Mouse (Mus musculus) kidney, postnatal 36 days (tissue): ENCODE data around the gene Prkag2.
A peak's percentile ranks its signal among the peaks of the same experiment; 100 is the strongest.

Experiments used
- DNase-seq, 2 experiments: peaks; one replicate each; pipeline ENCODE4 v3.0.0; 2021 to 2022; ENCODE audit warnings: mixed read lengths in 2 of 2

The Prkag2 gene

DNA sequence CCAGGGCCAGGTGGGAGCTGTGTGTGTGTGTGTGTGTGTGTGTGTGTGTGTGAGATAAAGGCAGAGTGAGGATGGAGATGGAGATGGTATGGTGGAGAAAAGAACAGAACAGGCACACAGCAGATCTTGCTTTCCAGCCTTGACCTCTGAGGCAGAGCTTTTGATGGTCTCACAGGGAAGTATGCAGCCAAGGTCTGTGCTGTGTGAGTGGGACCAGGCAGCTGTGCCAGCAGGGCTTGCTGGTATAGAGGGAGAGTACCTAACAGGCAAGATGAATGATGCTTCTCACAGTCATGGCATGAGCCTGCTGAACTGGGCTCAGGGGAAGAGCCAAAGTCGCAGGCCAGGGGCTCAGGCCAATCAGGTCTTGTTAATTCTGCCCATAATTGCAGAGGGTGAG lies 108.9 kb downstream of the Prkag2 start:
- no peak for DNase-seq

DNA sequence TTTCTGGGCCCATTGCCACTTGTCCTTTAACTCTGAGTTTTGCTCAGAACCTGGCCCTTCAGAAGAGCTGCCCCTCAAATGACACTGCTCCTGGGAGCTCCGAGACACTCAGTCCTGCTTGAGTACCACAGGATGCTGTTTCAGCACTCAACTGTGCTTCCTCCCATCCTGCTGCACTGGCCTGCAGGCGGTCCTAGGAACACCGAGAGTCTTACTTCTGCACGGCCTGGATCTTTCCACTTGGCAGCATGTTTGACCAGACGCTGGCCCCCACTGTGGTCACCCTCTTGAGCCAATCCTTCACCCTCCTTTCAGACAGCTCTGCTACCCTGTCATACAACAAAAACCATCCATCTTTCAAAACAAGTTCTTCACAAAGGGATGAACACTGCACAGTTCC lies 110.0 kb downstream of the Prkag2 start:
- DNase-seq = no peak

DNA sequence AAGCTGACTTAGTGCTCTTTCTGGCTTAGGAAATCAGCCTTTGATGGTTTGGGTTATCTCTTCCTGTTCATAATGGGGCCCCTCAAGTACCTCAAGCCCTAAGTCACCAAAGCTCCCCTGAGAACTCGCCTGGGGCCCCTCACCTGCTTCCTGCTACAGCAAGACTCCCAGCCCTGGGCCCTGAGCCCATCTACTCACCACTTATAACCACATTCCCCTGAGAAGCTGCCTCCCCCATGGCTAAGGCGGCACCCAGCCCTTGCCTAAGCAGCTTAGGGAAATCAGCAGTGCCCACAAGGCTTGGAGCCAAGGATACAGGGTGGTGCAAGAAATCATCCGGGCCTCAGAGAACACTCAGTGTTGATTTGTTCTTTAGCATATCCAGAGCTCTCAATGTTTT lies 110.8 kb downstream of the Prkag2 start:
- no peak for DNase-seq

DNA sequence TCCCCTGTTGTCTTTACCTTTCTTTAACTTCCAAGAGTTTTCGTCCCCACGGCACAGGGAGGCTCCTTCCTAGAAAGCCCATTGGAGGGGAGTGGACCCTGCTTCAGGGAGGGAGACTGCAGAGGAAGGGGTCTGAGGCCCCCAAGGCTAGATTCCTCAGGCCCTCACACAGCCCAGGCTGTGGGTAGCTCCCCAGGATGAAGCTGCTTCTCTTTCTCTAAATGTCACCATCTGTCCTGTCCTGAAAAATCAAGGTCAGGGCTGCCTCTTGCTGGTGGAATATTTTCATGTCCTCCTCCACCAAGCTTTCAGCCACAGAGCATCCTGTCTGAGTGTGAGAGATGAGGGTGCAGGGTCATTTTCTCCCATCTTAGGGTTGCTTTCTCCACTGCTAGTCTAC lies 113.5 kb downstream of the Prkag2 start:
- DNase-seq = no peak

DNA sequence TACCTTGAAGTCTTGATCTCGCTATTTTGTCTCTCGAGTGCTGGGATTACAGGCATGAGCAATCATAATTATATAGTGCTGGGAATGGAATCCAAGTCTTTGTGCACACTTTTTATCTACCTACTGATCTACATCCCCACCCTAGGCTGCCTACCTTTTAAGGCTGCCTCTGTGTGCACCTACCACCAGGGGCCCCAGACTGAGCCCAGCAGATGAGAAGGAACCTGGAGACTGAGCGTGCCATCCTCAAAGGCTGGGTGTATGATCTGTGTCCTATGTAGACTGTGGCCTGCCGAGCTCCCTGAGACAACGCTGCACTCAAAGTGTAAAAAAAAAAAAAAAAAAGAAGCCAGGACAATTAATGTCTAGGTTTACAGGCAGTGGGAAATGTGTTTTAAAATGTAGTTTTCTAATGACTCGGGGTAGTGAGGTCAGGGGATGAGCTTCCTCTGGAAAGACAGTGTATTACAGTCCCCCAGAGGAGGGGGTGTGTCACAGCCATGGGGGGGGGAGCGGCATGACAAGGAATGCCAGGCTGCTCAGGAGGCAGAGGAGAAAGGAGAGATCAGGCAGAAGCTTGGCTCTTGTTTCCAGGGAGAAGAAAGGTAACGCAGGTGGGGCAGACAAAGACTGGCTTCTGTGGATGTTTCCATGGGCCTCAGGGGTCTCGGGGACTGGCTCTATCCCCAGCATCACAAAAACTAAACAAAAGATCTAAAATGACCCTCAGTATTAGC lies 114.1 kb downstream of the Prkag2 start:
- DNase-seq = no peak

DNA sequence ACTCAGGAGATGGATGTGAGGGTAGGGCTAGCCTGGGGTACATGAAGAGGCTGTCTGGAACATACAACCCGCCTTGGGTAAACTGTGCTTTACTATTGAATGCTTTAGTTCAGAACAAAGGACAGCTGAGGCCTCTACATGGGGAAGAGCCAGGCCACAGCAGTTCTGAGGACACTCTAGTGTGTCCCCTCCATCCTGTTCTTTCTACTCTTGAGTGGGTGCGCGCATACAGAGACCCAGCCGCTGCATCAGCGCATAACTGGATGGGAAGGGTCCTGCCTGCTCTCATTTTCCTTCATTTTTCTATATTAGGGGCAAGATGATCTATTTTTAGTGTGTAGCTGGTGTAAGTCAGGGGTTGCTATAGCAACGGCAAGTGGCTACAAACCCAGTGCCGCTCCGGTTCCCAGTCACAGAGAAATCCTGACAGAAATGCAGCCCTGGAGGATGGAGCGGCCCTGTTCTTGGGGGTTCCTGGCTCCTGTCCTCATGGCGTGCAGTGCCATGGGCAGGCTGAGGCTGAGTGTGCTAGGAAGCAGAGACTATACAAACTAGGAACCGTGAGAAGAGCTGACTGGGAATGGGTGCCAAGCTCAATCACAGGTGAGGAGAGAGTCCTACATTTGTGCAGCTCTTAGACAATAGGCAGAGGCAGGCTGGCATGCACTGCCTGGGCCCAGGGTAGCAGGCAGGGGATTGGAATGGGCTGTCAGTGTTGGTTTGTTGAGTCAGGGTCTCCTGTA lies 114.8 kb downstream of the Prkag2 start:
- DNase-seq = no peak

DNA sequence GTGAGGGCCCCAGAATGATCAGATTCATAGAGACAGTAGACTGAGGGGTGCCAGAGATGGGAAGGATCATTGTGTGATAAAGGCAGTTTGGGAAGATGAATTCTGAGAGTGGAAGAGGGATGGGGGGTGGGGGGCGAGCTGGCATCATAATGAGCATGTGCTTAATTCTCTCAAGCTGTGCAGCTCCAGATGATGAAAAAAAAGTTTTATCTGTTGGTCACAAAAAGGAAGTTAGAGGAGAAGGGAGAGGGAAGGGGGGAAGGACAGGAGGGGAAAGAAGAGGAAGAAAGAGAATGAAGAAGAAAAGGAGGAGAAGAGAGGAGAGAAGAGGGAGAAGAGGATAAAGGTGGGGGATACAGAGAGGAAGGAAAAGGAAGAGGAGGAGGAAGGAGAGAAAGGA lies 116.3 kb downstream of the Prkag2 start:
- DNase-seq = no peak

DNA sequence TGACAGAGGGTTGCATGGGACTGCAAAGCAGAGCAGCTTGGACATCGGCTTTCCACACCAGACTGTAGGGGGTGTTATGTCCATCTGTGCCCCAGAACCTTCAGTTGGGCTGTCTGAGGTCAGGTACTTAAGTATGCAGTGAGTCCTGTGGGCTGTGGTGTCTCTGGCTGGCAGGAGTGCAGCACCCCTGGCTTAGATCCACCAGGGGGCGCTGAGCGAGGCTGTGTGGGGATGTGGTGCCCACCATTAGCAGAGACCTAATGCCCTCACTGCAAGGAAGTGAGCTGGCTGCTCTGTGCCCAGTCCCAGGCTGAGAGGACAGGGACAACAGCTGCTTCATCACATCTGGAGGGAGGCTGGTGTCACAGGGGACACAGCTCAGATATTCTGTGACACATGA lies 116.9 kb downstream of the Prkag2 start:
- peak in 1 of 2 experiments; percentile 74 for DNase-seq

DNA sequence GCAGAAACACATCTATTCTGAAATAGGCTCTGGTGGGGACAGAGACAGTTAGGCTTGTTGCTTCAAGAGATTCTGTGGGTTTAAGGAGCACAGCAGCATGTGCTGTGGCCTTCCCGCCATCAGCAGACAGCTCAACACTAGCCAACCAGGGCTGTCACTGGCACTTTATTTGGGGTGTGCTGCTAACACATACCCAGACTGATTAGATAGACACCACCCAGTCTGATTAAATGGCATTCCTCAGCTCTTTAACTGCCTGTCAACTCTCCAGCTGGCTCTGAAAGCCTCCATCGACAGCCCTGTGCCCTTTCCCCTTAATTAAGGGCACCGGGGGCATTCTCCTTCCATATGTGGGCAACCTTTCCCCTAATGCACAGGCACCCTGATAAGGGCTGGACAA lies 118.2 kb downstream of the Prkag2 start:
- DNase-seq = no peak

DNA sequence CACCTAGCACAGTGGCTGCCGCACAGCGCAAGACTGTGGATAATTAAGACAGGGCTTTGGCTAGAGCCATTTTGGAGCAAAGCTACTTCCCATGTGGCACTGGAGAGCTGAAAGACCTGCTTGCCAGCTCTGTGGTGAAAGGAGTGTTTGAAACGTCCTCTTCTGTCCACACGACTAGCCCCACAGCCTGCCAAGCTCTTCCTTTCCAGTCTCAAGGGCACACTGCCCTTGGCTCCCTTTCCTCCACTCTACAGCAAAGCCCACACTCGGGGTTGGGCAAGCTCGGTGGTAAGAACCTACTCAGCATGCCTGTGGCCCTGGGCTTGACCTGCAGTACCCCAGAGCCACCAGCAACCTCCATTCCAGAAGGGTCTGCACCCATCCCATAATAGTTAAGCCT lies 118.7 kb downstream of the Prkag2 start:
- peak in 1 of 2 experiments; percentile 31 for DNase-seq

DNA sequence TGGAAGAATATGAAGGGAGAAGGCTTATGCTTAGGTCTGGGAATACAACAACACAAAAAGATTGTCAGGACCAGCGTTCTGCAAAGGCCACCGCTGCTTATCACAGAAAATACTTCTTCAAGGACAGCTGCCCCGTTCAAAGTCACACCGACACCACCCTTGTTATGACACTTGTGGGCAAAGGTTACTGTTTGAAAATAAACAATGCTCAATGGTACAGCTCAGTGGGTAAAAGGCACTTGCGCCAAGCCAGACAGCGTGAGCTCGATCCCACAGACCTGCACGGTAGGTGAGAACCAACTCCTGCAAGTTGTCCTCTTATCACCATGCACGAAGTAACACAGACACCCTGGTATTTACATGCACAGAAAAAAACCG lies 120.5 kb downstream of the Prkag2 start:
- DNase-seq = peak in 1 of 2 experiments; percentile 22

DNA sequence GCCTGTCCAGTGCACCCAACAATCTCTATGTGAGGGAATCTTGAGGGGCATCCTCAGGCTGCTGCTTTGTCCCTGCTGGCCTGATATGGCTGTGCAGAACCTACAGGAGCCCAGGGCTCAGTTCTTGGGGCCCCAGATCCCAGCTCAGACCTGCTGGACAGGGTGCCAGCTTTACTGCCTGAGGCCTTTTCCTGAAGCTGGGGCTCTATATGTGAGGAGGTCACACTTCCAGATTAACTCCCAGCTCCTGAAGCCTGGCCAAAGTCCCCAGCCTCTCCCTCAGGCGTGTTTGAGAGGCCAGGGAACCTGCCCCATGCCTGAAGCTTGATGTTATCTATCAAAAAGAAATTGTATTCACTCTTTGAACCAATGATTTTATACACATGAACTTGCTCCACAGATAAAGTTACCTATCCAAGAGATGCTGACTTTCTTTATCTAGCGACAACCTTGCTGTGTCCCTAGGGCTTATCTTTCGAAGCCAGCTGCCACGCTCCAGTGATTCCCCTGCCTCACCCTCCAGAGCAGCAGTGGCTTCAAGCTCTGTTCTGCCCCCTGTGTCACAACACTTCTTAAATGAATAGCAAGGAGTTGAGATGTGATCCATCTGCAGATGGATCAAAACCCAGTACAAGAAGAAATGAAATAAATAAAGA lies 121.0 kb downstream of the Prkag2 start:
- peak in 1 of 2 experiments; percentile 26 for DNase-seq

DNA sequence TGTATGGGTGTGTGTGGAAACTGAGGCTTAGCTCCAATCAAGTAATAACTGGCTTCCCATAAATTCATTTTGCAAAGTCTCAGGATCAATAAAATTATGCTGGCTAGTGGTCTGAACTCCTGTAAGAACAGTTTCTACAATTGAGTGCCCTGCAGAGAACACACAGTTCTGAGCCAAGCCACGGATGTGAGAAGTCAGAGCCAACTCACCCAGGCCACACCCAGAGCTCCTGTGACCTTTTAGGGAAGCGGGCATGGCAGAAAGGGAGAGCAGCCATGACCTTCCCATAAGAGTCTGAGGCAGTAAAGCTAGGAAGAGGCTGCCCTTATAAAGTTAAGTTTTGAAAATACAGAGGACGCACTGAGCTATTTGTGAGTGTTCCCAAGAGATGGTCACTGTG lies 123.5 kb downstream of the Prkag2 start:
- DNase-seq = no peak

DNA sequence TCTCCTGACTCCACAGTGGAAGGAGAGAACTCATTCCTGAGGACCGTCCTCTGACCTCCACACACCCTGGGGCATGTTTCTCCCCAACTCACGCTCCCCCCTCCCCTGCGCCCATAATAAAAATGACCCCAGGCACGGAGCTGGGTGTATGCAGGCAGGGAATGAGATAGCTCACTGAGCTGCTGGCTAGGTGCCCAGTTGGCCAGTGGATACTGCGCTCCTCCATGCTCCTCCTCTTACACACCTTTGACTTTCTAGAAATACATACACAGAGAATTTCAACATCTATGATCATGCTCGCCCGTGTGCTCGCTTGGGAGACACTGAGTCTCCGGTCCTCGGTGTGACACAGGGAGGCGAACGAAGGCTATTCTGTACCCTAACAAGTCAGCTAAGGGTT lies 124.2 kb downstream of the Prkag2 start:
- peak; percentile 57 to 77 for DNase-seq

DNA sequence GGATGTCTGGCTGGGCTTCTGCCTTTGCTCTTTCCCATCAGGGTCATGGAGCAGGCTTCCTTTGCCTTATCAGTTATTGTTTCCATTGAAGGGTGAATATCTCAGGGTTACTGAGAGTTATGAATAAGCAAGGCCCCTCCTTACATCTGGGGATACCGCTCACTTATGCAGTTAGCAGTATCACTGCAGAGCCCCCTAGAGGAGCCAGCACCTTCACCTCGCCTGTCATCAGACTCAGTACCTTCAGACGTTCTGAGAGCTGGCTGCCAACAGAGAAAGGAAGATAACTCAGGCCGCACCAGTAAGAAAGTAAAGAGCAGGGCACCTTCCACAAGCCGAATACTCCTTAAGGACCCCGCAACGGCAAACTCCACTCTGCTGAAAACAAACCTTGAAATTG lies 125.3 kb downstream of the Prkag2 start:
- DNase-seq = no peak

DNA sequence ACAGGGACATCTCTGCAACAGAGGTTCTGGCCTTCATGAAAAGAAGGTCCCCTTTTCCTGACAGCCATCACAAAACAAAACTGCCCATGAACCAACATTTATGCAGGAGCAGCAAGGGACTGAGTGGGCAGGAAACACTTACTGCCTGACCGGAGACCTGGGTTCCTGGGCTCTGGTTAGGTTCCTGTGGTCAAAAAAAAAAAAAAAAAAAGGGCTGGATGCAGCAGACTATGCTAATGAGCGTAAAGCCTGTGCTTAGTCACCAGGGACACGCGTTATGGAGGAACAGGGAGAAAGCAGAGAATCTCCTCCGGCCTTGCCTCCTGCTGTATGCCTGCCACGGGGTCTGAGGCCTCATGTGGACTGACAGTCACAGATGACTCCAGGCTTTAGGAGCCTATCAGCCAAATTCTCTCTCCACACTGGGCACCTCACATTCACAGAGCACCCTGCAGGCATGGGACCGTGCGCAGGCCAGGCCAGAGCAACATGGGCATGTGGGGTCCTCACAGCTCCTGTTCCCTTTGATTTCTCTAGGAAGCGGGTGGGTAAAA lies 126.7 kb downstream of the Prkag2 start:
- no peak for DNase-seq

DNA sequence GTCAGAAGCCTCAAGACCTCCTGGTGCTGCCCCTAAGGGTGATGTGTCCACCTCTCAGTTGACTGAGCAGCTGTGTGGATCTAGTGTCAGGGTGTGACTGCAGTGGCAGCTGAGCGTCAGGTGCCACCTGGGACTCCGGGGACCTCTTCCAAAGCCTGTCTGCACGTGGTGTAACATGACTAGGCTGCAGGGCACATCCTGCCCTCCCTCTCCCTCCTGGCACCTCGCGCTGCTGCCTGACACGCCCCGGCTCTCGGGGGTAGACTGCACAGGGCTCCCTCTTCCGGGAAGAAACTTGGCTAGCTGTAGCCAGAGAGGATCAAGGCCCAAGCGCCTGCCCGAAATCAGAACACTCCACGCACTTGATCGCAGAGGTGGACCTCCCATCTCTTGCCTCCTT lies 127.2 kb downstream of the Prkag2 start:
- peak; percentile 53 to 69 for DNase-seq

DNA sequence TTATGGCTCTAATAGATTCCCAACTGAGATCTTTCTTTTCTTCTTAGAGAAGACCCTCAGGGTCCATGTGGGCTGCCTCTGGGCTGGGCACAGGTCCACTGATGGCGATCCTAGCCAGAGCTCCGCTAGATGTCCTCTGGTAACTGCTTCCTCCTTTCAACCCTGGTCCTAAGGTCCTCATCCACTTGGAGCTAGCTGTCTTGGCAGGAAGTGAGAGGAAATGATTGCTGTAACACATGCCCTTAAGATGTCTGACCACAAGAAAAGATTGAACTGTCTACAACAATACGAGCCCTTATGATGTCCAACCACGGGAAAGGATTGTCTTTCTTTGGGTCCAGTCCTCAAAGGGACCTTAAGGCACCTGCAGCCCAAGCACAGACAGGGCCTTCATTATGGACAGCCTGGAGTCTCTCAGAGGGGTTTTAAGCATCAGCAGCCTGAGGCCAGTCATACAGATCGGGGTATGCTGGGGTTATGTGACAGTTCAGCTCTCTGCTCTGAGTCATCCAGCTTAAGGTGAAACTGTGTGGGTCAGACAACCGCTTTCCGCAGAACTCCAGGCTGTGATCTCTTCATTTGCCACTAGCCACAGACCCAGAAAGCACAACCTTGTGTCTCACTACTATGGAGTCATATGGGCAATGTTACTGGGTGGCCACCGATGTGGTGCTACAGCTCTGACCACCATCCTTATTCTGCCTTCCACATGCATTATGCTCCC lies 129.7 kb downstream of the Prkag2 start:
- no peak for DNase-seq

DNA sequence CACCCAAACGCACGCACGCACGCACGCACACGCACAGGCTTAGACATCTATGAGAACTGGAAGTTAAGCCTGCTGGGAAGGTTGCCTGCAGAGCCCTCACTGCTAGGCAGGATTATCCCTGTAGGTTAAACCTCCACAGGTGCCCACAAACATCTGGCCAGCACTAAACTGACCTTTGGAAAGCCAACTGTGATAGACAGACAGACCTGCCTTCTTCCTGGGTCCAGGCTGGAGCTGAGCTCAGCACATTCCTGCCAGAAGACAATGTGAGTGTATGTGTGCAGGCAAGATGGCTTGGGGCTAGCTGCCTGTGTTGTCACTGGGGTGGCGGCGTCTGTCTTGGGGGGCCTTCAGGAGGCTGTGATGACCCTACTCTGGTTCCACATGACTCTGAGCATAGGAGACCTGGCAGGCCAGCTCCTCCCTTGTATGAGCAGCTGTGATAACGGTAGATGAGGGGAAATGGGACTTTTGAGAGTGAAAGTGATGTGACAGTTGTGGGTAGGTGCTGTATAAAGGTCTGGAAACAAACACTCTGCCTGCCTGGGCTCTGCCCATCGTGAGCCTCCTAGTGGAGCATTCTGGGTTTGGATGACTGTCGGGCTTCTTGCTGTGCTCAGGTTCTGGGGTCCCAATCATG lies 131.1 kb downstream of the Prkag2 start:
- DNase-seq = peak; percentile 50 to 53

DNA sequence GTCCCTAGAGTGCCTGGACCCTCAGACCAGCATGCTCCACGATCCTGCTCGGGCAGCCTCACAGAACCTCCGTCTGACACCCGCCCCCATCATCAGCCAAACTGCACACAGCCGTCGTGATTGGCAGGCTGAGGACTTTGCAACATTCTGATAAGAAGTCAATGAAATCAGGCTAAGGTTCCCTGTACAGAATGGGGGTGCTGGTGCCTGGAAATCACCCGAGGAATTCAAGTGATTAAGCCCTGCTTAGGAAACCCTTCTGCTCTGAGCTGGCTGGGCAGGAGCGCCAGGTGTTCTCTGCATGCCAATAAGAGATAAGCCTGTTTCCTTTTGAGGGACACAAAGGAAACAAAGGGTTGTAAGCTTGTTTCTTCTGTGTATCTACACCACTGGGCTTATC lies 131.7 kb downstream of the Prkag2 start:
- DNase-seq = no peak

DNA sequence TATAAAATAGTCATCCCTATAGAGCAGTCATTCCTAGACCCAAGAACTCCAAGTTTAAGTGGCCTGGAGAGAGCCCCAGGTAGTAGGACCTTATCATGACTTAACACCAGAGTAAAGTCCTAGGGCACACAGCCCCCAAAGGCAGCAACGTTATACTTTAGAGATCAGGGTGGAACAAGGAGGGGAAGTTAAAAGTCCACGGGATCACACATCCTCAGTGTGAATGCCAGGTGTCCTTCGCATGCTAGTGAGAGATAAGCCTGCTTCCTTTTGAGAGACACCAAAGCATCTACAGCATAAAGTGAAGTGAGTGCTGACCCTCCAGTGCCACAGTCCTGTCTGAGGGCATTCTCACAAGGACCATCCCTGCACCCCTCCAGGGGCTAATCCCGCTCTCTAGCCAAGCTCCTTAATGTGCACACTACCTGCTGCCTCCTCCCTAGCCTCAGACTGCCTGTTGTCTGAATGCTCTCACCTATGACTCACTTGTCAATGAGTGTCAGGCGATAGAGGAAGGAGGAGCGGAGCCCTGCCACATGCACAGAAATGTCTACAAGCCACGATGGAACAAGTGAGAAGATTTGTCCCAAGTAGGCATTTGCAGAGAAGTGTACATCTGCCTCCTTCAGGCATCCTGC lies 132.4 kb downstream of the Prkag2 start:
- DNase-seq = no peak

DNA sequence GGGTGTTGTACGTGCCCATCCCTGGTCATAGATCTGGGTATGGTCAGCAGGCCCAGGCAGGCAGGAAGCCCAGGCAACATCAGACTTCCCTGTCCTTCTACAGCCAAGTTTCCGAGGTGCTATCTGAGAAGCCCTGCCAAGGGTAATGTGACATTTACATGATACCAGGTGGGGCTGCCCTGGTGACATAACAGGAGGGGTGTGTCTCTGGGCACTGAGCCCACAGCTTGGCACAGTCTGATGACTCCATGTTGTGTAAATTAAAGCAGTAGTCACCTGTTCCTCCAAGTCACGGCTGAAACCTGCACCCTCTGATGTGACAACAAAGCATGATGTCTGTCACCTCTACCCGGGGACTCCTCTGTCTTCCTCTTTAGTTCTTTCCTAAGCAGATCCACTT lies 136.7 kb downstream of the Prkag2 start:
- peak; percentile 56 to 57 for DNase-seq
